Mouse (Mus musculus) subcutaneous adipose tissue, adult 2 months (tissue): ENCODE results near the gene Adam20. TPM values are rescaled to one million over a fixed set of nuclear protein-coding genes. Genes with fewer than 3 reads are reported as not detected.

ENCODE experiments used
- polyA plus RNA-seq: library from polyadenylated mRNA; depleted of rRNA; stranded (reverse); fragments of >200 nt; gene quantifications from 2 replicates; pipeline ENCODE4 v1.2.3, GENCODE M21; 2012; ENCODE audit warnings: low replicate concordance; rRNA removed

The Adam20 gene
- polyA plus RNA-seq, result not detected in 2 replicates

DNA sequence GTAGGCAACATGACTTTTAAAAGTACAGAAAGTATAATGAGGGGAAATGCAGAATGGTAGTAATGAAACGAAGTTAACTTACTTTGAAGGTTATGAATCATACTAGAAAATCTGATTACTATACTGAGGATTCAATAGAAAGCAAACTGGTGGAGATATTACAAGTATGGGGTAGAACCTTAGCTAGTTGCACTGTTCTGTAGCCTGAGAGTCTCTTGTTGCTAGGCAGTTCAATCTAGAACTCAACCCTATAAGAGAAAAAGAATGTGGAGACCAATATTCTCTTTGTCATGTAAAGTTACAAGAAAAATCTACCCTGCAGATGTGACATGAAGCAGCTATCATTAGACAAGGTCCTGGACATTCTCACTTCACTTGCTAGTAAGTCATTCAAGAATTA, at the start of gene Adam20:
Gene Adam20, plus strand, starts transcription at position 301 of the 400 bp plus-strand sequence.

DNA sequence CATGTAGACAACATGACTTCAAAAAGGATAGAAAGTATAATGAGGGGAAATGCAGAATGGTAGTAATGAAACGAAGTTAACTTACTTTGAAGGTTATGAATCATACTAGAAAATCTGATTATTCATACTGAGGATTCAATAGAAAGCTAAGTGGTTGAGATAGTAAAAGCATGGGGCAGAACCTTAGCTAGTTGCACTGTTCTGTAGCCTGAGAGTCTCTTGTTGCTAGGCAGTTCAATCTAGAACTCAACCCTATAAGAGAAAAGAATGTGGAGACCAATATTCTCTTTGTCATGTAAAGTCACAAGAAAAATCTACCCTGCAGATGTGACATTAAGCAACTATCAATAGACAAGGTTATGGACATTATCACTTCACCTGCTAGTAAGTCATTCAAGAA, 41.2 kb upstream of the Adam20 start, which contains the start of gene Adam25:
Gene Adam25, plus strand, starts transcription at position 301 of the 400 bp plus-strand sequence.

Other genes with a start within 250 kb of the Adam20 start
- gene Adam24, start 118.2 kb upstream of the Adam20 start, polyA plus RNA-seq, result not detected in 2 replicates
- gene Adam25, start 41.1 kb upstream of the Adam20 start, polyA plus RNA-seq, result not detected in 2 replicates
- gene Adam39, start 29.7 kb downstream of the Adam20 start, polyA plus RNA-seq, result not detected in 2 replicates